Mouse (Mus musculus) neutrophil, adult 5-6 weeks (primary cell): Measurements from ENCODE around the gene Txndc5. TPM values are rescaled to one million over a fixed set of nuclear protein-coding genes. Genes with fewer than 3 reads are reported as not detected.
A peak's percentile ranks its signal among the peaks of the same experiment; 100 is the strongest.

Experiments
- ATAC-seq: fragments of 151-379, 151-347 bp; 2 replicates; pipeline ENCODE4 v1.8.0; 2017; ENCODE audit warnings: mild to moderate bottlenecking, moderate TSS enrichment; ENCODE audit not compliant: insufficient number of reproducible peaks, poor library complexity, low FRiP score, severe bottlenecking; ENCODE audit errors: extremely low read depth
- total RNA-seq: library from RNA; stranded (forward); fragments of 200-1000 nt; gene quantifications from 2 replicates; pipeline ENCODE4 v1.2.3, GENCODE M21; 2017

The Txndc5 gene
- total RNA-seq, result 61.5 and 69.4 TPM in 2 replicates

- no peak for ATAC-seq
These were observed at the start of gene Txndc5 for GRCm38 (mm10) chr13:38528687-38529294. Txndc5 (minus strand) TSS chr13:38528824.

- no peak for ATAC-seq
These were observed 46.0 kb upstream of the Txndc5 start for GRCm38 (mm10) chr13:38574668-38575067.

- no peak for ATAC-seq
These were observed 44.7 kb upstream of the Txndc5 start for GRCm38 (mm10) chr13:38573281-38573680.

- no peak for ATAC-seq
These were observed 36.6 kb upstream of the Txndc5 start for GRCm38 (mm10) chr13:38565245-38565644.

GRCm38 (mm10) chr13:38554611-38555010 is 26.0 kb upstream of the Txndc5 start:
- ATAC-seq, result no peak

- no peak for ATAC-seq
These were observed 25.6 kb upstream of the Txndc5 start for GRCm38 (mm10) chr13:38554210-38554609.

- ATAC-seq, result no peak
These were observed 20.1 kb upstream of the Txndc5 start for GRCm38 (mm10) chr13:38548681-38549080.

- no peak for ATAC-seq
These were observed 19.1 kb upstream of the Txndc5 start for GRCm38 (mm10) chr13:38547717-38548116.

- peak; percentile 61; the same call in 1 of the 2 replicates for ATAC-seq
These were observed 18.1 kb upstream of the Txndc5 start for GRCm38 (mm10) chr13:38546754-38547153.

GRCm38 (mm10) chr13:38545460-38545859 is 16.8 kb upstream of the Txndc5 start:
- no peak for ATAC-seq

GRCm38 (mm10) chr13:38544769-38545445 is 16.3 kb upstream of the Txndc5 start:
- ATAC-seq, result no peak

- ATAC-seq, result no peak
These were observed 15.0 kb upstream of the Txndc5 start for GRCm38 (mm10) chr13:38543455-38544125.

- ATAC-seq, result no peak
These were observed 10.7 kb upstream of the Txndc5 start for GRCm38 (mm10) chr13:38539192-38539900.

GRCm38 (mm10) chr13:38537521-38537920 is 8.9 kb upstream of the Txndc5 start:
- ATAC-seq, result no peak

GRCm38 (mm10) chr13:38534731-38535130 is 6.1 kb upstream of the Txndc5 start:
- ATAC-seq, result no peak

- ATAC-seq, result no peak
These were observed 5.4 kb upstream of the Txndc5 start for GRCm38 (mm10) chr13:38534016-38534415.

- no peak for ATAC-seq
These were observed 4.8 kb upstream of the Txndc5 start for GRCm38 (mm10) chr13:38533461-38533860.

GRCm38 (mm10) chr13:38531498-38531897 is 2.9 kb upstream of the Txndc5 start:
- ATAC-seq, result no peak

GRCm38 (mm10) chr13:38529576-38529975 is 952 bp upstream of the Txndc5 start:
- ATAC-seq, result no peak
